Mouse (Mus musculus) R1 (cell line): ENCODE measurements around the gene Rora.

ENCODE experiments used
- DNase-seq: peaks from one replicate; pipeline ENCODE4 v3.0.0-alpha.2; 2018; ENCODE audit warnings: low read depth, low spot score

The Rora gene

DNA sequence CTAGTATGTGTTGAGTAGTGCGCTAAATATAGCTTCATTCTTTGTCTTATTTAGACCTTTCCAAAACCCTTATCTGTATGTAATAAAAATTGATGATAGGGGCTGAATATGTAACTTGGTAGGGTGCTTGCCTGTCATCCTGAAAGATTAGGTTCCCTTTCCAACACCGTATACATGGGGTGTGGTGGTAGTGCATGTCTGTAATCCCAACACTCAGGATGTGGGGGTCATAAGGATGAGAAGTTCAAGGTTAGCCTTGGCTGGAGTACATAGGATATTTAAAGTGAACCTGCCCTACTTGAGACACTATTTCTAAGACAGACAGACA lies 743.8 kb downstream of the Rora start:
- DNase-seq = no peak

DNA sequence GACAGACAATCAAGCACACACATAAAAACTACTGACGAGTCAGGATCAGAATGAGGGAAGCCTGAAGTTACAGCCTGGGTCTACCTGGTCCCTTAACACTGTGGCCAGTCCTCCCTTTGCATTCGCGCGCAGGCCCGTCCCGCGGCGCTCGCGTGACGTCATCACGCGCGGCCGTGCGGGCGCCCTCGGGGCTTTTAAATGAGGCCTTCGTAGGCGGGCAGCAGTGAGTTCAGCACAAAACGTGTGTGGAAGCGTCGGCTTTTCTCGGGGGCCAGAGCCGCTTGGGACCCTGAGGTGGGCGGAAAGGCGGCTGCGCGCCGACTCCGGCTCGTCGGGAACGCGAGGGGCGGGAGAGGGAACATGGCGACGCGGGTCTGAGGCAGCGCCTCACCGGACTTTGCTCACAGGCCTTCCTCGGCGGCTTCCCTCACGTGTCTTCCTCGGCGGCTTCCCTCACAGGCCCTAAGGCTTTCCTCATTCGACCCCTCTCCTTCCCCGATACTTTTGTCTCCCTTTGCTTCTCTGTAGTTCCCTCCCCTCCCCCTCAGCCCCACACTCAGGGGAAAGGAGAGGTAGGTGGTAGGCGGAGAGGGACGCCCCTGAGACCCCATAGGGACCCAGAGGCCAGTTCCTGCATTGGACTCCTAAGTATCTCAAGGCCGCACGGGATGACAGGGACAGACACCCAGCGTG lies 744.3 kb downstream of the Rora start, which contains the start of gene Ice2:
Ice2 (plus strand) TSS at position 147 of the 693 bp plus-strand sequence.
- peak; percentile 83 for DNase-seq

DNA sequence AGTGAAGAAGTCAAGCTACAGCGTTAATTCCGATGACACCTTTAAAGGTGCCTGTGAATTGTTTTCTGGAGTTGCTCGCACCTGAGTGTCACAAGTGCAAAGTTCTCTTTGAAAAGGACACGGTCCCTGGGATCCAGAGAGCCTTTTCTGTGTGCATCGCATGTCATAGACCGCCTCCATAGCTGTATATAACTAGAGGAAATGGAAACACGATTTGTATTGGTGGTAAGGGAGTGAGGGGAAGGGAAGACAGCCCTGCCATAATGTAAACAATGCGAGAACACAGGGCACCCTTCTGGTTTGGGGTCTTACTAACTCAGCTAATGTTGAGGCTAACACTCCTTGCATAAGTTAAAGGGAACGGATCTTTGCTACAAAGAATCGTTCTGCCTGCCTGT lies 744.9 kb downstream of the Rora start:
- DNase-seq = no peak

DNA sequence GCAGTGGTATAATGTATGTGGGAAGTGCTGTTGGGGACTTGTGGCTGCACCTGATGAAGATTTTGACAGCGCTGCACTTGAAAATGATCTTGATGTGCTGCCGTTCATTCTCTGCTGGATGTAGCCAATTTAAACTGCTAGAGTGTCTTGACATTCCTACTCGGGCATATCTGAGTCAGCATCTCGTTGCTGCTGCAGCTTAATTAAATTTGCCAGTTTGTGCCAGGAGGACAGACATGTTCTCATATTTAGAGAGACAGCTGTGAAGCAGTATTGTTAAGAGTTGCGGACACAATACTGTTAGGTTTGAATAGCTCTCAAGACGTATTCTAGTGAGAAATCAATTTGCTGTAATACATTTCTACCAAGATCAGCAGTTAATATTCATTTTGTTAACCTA lies 751.1 kb downstream of the Rora start:
- DNase-seq = no peak

DNA sequence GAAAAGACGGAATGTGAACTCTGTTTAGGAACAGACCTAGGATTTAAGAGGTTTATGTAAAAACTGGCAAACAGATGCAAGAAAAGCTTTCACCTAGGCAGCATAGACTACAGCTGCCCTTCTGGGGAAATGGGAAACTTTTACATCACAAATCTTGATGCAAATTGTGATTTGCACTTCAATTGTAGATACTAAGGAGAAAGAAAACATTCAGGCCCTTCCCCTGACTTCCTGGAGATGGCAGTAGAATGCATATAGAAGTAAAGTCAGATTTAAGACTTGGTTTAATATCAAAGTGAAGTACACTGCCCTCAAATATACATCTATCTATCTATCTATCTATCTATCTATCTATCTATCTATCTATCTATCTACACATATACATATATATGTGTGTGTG lies 765.9 kb downstream of the Rora start:
- DNase-seq = peak; percentile 60

DNA sequence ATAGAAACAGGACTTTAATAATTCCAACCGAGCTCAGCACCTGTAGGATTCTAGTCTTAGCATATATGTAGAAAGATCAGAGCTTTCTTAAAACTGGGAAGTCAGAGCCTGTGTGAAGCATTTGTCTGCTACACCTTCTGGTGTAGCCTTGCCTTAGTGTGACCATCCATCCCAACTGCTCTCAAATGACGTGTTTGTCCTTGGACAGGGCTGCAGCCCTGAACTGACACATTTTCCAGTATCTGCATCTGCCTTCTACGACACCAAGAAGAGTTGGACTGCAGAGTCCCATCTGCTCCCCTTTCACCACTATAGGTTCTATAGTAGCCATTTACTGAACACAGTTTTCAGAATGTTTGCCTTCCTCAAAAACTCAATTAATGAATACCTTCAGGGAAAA lies 776.9 kb downstream of the Rora start:
- no peak for DNase-seq

DNA sequence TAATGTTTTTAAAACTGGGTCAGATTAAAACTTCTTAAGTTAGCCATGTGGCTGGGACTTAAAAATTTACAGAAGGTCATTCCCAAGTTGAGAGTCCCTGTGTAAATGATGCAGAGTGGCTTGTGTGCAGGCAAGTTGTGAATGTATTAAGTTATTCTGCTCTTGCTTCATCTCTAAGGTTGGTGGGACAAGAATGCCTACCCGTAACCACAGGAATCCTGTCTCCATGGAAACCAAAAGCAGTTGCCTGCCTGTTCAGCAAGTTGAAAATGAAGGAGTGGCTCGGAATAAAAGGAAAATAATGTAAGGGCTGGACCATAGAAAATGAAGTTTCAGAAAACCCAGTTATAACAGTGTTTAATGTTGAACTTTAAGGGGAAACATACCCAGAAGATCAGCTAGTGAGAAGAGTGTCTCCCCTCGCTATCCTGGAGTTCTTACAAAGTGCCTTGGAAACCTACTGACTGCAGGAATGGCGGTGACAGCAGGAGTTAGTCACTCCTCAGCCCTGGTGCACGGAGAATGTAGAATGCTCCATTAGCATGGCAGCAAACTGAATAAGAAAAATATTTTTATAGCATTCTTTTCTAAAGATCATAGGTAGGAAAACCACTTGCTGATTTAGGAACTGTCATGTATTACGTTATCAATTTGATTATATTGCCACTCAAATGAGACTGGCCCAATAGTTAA lies 778.4 kb downstream of the Rora start:
- peak; percentile 84 for DNase-seq

DNA sequence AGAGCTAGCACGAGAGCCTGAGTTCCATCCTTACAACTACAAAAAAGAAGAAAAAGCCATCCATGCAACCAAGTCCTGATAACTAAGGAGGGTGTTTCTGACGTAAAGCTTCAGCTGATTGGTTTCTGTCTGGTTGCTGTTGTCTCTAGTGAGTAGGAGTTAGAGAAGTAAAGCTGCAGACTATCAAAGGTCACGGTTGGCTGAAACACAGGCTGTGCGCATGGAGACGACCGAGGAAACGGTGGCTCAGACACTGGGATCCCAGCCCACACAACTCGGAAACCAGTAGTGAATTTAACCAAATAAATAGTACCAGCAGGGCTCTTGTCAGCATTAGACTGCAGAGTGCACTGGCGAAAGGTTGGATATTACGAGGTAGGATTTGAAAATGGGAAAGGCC lies 781.6 kb downstream of the Rora start:
- no peak for DNase-seq

DNA sequence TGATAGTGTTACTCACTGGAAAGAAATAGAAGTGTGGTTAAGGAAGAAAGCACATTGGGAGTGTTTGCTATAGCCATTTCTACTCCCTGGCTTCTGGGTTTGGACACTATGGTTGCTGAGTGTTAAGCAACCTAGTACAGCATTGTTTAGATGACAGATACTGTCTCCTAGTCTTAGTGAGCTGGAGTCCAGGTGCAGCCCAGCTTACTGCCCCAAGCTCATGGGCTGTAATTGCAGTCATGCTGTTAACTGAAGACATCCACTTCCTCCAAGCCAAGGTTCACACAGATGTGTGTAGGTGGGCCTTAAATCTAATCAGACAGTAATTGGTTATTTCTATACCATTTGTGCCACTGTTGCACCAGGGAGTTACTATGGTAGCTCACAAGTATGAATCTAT lies 782.1 kb downstream of the Rora start:
- no peak for DNase-seq
